Mouse (Mus musculus) intestine, embryonic 15.5 days (tissue): Measurements from ENCODE around the gene Smok2a. TPM values are rescaled to one million over a fixed set of nuclear protein-coding genes. Genes with fewer than 3 reads are reported as not detected.
"Not testable (repeated sequence)": the region's sequence is repeated elsewhere in the genome, so short reads cannot be mapped to it uniquely, and the experiment has no call there.

Experiments
- ATAC-seq: fragments of 200-750 bp; cut with Nextera tagmentation; 2 replicates; pipeline ENCODE4 v1.8.0; 2017; ENCODE audit warnings: moderate TSS enrichment, moderate library complexity
- H3K27ac ChIP-seq: fragments of 300-500 bp; sonication (generic); 2 replicates; pipeline ENCODE4 v1.5.1; 2015; ENCODE audit warnings: mild to moderate bottlenecking, inconsistent platforms
- H3K27me3 ChIP-seq: fragments of 300-500 bp; sonication (generic); replicated peaks from 2 replicates; pipeline ENCODE4 v1.6.1; 2015; ENCODE audit warnings: inconsistent platforms
- H3K36me3 ChIP-seq: fragments of 300-500 bp; sonication (generic); 2 replicates; pipeline ENCODE4 v1.6.1; 2015; ENCODE audit warnings: inconsistent platforms
- H3K4me1 ChIP-seq: fragments of 300-500 bp; sonication (generic); replicated peaks from 2 replicates; pipeline ENCODE4 v1.6.1; 2015; ENCODE audit warnings: inconsistent platforms
- H3K4me2 ChIP-seq: fragments of 300-500 bp; sonication (generic); replicated peaks from 2 replicates; pipeline ENCODE4 v1.6.1; 2015; ENCODE audit warnings: mild to moderate bottlenecking, inconsistent platforms
- H3K4me3 ChIP-seq: fragments of 300-500 bp; sonication (generic); replicated peaks from 2 replicates; pipeline ENCODE4 v1.5.1; 2015; ENCODE audit warnings: inconsistent platforms
- H3K9ac ChIP-seq: fragments of 300-500 bp; sonication (generic); 2 replicates; pipeline ENCODE4 v1.6.1; 2015; ENCODE audit warnings: inconsistent platforms
- H3K9me3 ChIP-seq: fragments of 300-500 bp; sonication (generic); 2 replicates; pipeline ENCODE4 v1.6.1; 2016; ENCODE audit warnings: inconsistent platforms
- WGBS: fragments of 180-500 bp; shearing (Covaris S2); methylation state at CpG from one replicate; pipeline ENCODE4 v1.1.7; 2015; 5-methylcytosine and 5-hydroxymethylcytosine counted together
- polyA plus RNA-seq: library from polyadenylated mRNA; unstranded; fragments of >200 nt; fragmentation: Nextera tagmentation; extraction: Ambion mirVana; gene quantifications from 2 replicates; pipeline ENCODE4 v1.2.1, GENCODE M21; 2015

The Smok2a gene
- polyA plus RNA-seq, 1 experiment from 2014 or later, result not detected

DNA sequence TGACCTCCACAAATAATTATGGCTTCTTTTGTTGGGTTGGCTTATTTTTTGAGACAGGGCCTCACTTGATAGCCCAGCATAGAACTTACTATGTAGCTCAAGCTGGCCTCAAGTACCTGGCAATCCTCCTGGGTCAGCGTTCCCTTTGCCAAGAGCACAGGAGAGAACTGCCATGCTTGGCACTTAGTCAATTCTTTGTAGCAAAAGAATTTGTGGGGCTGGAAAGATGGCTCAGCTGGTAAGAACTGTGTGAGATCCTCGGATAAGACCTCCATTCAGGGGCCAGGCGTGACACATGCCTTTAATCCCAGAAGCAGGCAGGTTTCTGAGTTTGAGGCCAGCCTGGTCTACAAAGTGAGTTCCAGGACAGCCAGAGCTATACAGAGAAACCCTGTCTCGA, 24.5 kb upstream of the Smok2a start:
- not testable (repeated sequence) for H3K9ac ChIP-seq, ATAC-seq, H3K36me3 ChIP-seq, H3K4me1 ChIP-seq, H3K27me3 ChIP-seq, H3K27ac ChIP-seq, H3K4me2 ChIP-seq, H3K4me3 ChIP-seq
- 67% methylated on average over 4 of the region's 4 CpGs for WGBS
- peaks cover 16% of the 10 kb centered on the region; the same call in 1 of the 2 replicates for H3K9me3 ChIP-seq

DNA sequence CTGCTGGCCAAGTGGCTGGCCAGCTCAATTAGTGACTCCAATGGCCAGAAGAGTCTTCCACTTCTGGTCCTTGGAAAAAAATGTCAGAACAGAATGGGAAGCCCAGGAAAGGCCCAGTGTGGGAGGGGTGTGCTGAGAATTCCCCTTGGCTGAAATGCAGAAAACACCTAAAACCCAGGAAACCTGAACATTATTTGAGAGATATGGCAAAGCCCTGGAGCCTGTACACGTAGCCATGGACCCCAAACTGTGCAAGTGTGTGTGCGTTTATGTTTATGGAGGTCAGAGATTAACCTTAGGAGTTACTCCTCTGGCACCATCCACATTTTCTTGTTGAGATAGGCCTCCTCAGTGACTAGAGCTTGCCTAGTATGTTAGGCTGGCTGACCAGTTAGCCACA, 22.2 kb upstream of the Smok2a start:
- not testable (repeated sequence) for H3K4me3 ChIP-seq, H3K4me2 ChIP-seq, H3K4me1 ChIP-seq, H3K36me3 ChIP-seq, ATAC-seq, H3K27me3 ChIP-seq, H3K9ac ChIP-seq, H3K27ac ChIP-seq
- WGBS, result 80% methylated on average over 2 of the region's 2 CpGs
- H3K9me3 ChIP-seq, result peaks cover 10% of the 10 kb centered on the region; the same call in 1 of the 2 replicates

DNA sequence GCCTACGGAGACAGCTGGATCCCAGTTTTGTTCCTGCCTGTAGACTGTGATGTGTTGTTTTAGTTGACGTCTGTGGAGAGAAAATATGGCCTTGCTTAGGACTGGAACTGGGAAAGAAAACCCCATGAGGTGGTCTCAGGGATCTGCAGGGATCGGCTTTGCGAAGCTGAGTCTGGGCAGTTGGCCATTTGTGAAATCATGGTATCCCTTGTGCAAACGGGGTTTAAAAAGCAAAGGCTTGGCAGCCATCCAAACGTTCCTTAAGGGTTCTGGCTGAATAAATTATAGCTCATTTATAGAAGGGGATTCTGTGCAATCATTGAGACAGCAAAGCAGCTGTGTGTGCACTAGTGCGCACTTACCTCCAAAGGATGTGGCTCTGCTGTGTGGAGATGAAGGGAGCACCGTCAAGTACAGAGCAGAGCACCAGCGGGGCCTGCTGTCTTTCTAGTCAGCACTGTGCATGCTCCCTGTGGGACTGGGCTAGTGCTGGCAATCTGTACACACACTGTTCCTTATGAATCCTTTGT, 21.0 kb upstream of the Smok2a start:
- not testable (repeated sequence) for H3K9ac ChIP-seq, H3K36me3 ChIP-seq
- ATAC-seq, result peak; percentile 53

DNA sequence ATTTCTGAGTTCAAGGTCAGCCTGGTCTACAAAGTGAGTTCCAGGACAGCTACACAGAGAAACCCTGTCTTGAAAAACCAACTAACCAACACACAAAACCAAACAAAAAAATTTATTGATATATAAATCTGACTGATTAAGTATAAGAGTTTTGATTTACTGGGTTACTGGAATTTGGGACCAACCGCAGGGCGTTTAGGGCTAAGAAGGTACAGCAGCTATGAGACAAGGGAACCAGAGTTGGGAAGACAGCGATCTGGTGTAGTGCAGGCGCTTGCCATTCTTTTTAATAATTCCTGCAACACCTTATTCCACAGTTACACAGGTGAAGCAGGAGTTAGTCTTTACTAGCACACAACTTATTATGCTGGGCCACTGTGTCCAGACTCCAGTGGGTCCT, 19.4 kb upstream of the Smok2a start:
- not testable (repeated sequence) for H3K9ac ChIP-seq, H3K4me2 ChIP-seq, H3K27ac ChIP-seq, H3K4me3 ChIP-seq, H3K36me3 ChIP-seq, H3K27me3 ChIP-seq, ATAC-seq, H3K4me1 ChIP-seq
- H3K9me3 ChIP-seq, result peaks cover 12% of the 10 kb centered on the region; the same call in 1 of the 2 replicates
- 87% methylated on average over 4 of the region's 4 CpGs for WGBS

More for the DNA sequence above, 21.0 kb upstream of the Smok2a start:
- H3K27ac ChIP-seq, H3K4me3 ChIP-seq, H3K27me3 ChIP-seq, H3K4me2 ChIP-seq, H3K4me1 ChIP-seq: not testable (repeated sequence)
- 72% methylated on average over 8 of the region's 9 CpGs for WGBS
- H3K9me3 ChIP-seq, result peaks cover 10% of the 10 kb centered on the region; the same call in 1 of the 2 replicates

DNA sequence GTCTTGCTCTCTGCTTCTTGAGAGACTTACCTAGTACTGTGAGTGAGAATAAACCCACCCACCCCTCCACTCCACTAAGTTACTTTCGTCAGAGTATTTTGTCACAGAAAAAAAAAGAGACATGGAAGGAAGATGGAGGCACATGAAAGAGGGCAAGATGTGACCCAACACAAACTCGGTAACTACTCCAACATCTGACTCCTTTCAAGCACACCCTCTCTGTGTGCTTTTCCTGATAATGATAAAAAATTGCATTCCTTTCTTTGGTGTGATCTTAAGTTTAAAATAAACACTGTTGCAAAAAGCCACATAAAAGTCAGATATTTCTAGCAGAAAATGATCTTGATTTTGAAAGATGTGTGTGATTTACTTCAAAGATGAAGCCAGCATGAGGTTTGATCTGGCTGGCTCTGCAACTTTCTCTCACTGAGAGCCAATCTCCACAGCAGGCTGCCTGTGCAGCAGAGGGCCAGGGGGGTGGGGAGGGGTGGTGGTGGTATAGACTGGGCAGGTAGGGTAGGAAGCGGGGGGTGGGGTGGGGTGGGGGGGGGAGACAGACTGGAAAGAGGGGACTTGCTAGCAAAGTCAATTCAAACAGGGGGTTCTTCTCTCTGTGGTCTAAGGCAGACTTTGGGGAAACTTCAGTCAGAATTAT, 18.4 kb upstream of the Smok2a start:
- not testable (repeated sequence) for H3K27me3 ChIP-seq, ATAC-seq, H3K9ac ChIP-seq, H3K4me3 ChIP-seq, H3K4me2 ChIP-seq, H3K4me1 ChIP-seq, H3K36me3 ChIP-seq, H3K27ac ChIP-seq
- peaks cover 15% of the 10 kb centered on the region; the same call in 1 of the 2 replicates for H3K9me3 ChIP-seq
- WGBS, result 84% methylated on average over 2 of the region's 3 CpGs

DNA sequence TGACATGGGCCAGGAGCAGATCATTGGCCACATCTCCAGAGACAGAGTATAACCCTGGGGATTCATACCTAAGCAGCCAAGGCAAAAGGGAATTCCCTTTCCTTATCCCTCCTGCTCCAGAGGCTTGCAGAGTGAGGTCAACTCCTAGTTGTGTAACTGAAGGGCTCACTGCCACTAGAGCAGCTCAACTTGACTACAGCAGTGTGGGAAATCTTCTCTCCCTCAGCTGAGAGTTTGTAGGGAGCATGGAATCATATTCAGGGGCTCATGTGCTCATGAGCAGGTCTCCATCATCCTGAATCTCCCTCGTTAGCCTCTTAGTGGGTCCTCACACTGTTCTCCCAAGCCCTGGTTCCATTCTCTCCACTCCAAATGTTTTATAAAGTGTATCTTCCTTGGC, 15.7 kb upstream of the Smok2a start:
- 76% methylated on average over 1 of the region's 1 CpGs for whole genome bisulfite sequencing
- not testable (repeated sequence) for ATAC-seq, H3K27me3 ChIP-seq, H3K27ac ChIP-seq, H3K4me2 ChIP-seq, H3K4me3 ChIP-seq, H3K4me1 ChIP-seq, H3K9me3 ChIP-seq, H3K36me3 ChIP-seq, H3K9ac ChIP-seq

DNA sequence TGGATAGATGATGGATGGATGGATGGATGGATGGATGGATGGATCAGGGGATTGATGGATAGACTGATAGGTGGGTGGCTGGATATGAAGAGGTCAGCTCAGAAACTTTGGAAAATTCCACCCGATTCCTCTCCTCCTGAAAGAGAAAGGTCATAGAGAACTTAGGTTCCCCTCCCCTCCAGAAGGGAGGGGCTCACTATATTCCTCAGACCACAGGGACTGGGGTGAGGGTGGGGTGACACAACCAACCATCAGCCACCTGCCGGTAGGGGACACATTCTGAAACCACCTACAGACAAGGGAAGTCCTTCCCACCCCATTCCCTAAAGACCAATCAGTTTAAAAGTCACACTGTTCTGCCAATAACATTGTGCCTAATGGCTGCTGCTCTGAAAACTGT, 14.5 kb upstream of the Smok2a start:
- 82% methylated on average over 2 of the region's 2 CpGs for whole genome bisulfite sequencing
- Histone ChIP-seq H3K27ac (no peak overlapping the region), H3K4me1 (no peaks in the 10 kb centered on the region), H3K4me3 (no peak overlapping the region), H3K9ac (no peak overlapping the region), H3K36me3 (no peaks in the 10 kb centered on the region), H3K27me3 (no peaks in the 10 kb centered on the region), H3K9me3 (peaks cover 5% of the 10 kb centered on the region), H3K4me2 (no peak overlapping the region)
- peak; percentile 46; the same call in 1 of the 2 replicates for ATAC-seq

DNA sequence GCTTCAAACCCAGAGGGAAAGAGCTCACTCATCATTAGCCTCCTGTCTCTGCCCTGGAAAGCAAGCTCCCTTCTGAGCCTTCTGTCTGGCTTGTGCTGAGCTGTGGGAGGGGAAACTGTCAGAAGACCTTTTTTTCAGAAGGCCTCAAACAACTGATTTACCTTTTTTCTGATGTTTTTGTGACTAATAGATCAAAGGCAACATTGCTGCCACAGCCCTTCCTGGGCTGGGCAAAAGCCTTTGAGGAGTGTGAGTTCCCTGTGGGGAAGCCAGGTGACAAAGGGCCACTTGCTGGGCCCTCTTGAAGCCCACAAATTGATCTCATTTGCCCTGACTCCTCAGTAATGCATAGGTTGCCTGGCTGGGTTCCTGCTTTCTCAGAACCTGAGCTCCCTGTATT, 12.5 kb upstream of the Smok2a start:
- H3K9me3 ChIP-seq, result peaks cover 25% of the 10 kb centered on the region
- H3K4me2 ChIP-seq, H3K4me1 ChIP-seq, H3K4me3 ChIP-seq, ATAC-seq, H3K27ac ChIP-seq, H3K36me3 ChIP-seq, H3K9ac ChIP-seq, H3K27me3 ChIP-seq: not testable (repeated sequence)

DNA sequence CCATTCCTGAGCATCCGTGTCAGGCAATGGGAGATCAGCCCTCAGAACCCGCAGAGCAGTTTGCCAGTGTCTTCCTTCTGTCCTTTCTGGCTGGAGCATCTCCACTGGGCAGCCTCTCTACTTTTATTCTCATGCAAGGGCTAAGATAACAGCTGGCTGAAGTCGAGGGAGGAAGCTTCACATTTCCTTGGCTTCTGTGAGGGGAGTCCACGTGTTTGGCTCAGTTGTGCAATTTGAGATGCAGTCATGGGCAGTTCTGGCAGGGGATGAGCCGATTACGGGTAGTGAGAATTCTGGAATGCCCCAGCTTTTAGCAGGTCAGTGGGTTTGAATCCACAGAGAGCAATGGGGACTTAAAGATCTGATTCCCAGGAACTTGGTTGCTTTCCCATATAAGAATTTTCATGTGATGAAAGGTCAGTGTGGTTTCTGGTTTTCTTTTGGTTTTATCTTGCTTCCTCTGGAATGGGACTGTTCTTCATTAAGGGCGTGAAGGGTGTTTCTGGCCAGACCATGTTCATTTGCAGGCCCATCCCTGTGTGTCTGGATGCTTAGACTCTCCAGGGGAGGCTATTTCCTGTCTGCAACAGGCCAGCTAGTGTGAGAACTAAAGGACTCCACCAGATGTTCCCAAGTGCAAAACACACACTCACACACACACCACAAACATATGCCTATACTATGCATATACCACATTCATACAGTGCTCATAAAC, 8.7 kb upstream of the Smok2a start:
- H3K9me3 ChIP-seq, result peaks cover 56% of the 10 kb centered on the region
- WGBS, result 75% methylated on average over 7 of the region's 7 CpGs
- H3K36me3 ChIP-seq, result no peaks in the 10 kb centered on the region
- H3K27me3 ChIP-seq, result no peaks in the 10 kb centered on the region
- H3K4me1 ChIP-seq, result no peaks in the 10 kb centered on the region
- H3K9ac ChIP-seq, result no peak overlapping the region
- H3K27ac ChIP-seq, result no peak overlapping the region
- no peak overlapping the region for H3K4me2 ChIP-seq
- ATAC-seq, result no peak
- H3K4me3 ChIP-seq, result no peak overlapping the region

DNA sequence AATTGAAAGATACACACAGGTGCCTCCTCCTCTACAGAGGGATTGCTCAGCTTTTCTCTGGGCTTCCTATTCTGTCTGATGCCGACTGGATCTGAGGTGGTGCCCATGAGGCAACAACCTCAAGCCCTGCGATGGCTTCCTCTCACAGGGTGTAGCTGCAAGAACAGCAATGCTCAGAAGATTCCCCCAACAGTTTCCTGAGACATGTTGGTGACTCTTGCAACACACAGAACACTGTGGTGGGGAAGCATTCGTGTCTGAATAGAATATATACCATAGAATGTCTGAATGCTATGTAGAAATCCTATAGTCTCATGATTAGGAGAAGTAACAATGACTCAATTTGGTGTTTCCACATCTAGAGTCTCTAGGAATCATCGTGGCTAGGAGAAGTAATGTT, 6.8 kb upstream of the Smok2a start:
- Histone ChIP-seq H3K36me3 (no peaks in the 10 kb centered on the region), H3K27me3 (no peaks in the 10 kb centered on the region), H3K4me3 (no peak overlapping the region), H3K9ac (no peak overlapping the region), H3K27ac (no peak overlapping the region), H3K9me3 (peaks cover 73% of the 10 kb centered on the region), H3K4me2 (no peak overlapping the region), H3K4me1 (no peaks in the 10 kb centered on the region)
- no peak for ATAC-seq
- 62% methylated on average over 4 of the region's 4 CpGs for WGBS

DNA sequence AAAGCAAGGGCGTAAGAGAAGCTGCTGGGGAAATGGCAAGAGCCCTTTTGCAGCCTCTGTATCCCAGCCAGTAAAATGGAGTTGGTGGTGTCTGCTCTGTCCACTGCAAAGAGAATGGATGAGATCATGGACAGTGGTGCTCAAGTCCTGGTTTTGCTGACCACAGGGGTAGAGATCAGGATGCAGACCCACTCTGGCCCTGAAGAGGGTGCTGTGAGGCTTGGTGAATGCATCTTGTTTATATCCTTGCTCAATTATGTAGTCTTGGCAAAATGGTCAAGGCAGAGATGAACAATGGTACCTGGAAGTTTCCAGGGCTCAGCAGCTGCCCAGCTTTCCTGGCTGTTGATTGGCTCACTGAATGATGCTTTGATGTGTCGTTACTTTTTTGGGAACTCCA, 5.4 kb upstream of the Smok2a start:
- H3K36me3 ChIP-seq, result no peaks in the 10 kb centered on the region
- WGBS, result 80% methylated on average over 2 of the region's 2 CpGs
- H3K9ac ChIP-seq, result no peak overlapping the region
- no peak overlapping the region for H3K27ac ChIP-seq
- no peak for ATAC-seq
- no peaks in the 10 kb centered on the region for H3K27me3 ChIP-seq
- no peak overlapping the region for H3K4me2 ChIP-seq
- H3K4me3 ChIP-seq, result no peak overlapping the region
- peaks cover 73% of the 10 kb centered on the region for H3K9me3 ChIP-seq
- H3K4me1 ChIP-seq, result no peaks in the 10 kb centered on the region

DNA sequence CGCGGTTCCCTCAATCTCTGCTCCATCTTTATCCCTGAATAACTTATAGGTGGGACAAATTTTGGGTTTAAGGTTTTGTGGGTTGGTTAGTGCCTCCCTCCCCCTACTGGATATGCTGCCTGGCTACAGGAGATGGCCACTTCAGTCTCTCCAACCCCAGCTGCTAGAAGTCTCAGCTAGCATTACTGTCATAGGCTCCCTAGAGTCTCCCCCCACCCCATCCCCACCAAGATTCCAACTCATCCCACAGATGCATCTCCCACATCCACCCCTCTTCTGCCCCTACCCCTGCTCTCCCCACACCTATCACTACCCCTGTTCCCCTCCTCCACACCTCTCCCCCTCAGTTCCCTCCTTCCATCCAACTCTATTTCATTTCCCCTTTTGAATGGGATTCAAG, 933 bp downstream of the Smok2a start:
- H3K9ac ChIP-seq, H3K27ac ChIP-seq, ATAC-seq, H3K27me3 ChIP-seq, H3K4me3 ChIP-seq, H3K4me1 ChIP-seq, H3K36me3 ChIP-seq, H3K4me2 ChIP-seq: not testable (repeated sequence)
- H3K9me3 ChIP-seq, result peaks cover 45% of the 10 kb centered on the region
- WGBS, result 87% methylated on average over 2 of the region's 2 CpGs

DNA sequence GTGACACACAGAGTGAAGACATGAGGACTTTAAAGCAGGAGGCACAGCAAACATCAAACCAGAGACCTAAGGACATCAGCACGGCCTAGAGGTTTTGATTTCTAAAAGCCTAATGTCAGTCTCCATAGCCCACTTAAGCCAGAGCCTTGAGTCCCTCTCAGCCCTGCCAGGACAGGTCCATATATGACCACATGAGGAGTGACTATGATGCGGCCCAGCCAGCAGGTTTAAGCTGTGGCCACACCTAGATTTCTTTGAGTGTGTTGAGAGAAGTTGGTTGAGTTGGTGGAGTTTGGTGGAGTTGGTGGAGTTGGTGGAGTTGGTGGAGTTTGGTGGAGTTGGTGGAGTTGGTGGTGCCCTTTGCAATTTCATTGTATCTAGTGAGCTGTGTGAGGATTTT, 9.0 kb downstream of the Smok2a start, which contains the start of gene Smok2b:
TSS of gene Smok2b (plus strand) at position 301 of the 400 bp plus-strand sequence.
- not testable (repeated sequence) for H3K27me3 ChIP-seq, ATAC-seq, H3K4me1 ChIP-seq, H3K4me3 ChIP-seq, H3K36me3 ChIP-seq, H3K27ac ChIP-seq, H3K4me2 ChIP-seq, H3K9ac ChIP-seq
- H3K9me3 ChIP-seq, result peaks cover 30% of the 10 kb centered on the region
- WGBS, result 76% methylated on average over 2 of the region's 2 CpGs
